27 mouse cellular contexts compared by ENCODE assay signal in the genomic region with DNA sequence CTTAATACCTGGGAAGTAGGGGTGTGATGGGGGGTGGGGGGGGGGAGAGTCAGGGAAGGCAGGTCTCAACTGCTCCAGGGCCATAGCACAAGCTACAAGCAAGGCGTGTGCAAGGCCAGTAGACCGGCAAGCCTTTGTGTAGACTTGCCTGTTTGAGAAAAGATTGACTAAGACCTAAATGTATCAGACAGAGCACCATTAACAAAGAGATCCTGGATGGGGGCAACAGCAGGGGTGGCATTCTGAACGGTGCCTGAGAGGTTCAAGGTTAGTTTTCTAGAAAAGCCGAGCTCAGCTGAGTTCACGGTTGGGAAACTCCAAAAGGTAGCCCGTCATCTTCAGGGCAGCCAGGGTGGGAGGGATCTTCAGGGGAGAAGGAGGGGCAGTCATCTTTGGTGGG. TPM values are rescaled to one million over a fixed set of nuclear protein-coding genes. Genes with fewer than 3 reads are reported as not detected.
"Had no signal": no experiment of that assay in that cellular context is flagged by ENCODE, and none has a peak within 500 bp of the region (broad histone marks: within the 10 kb centered on the region; RNA-seq: fewer than 3 reads in every experiment).

No protein-coding gene starts in this region.

- H3K36me3 ChIP-seq: embryonic facial prominence, embryonic 10.5 days; embryonic facial prominence, embryonic 12.5 days; embryonic facial prominence, embryonic 13.5 days; embryonic facial prominence, embryonic 15.5 days; forebrain, embryonic 10.5 days; forebrain, embryonic 12.5 days; forebrain, embryonic 15.5 days; heart, embryonic 10.5 days had no signal

- H3K27me3 ChIP-seq: embryonic facial prominence, embryonic 12.5 days; embryonic facial prominence, embryonic 13.5 days; embryonic facial prominence, embryonic 15.5 days; forebrain, embryonic 12.5 days; forebrain, embryonic 13.5 days; forebrain, embryonic 15.5 days had no signal

- H3K4me1 ChIP-seq: embryonic facial prominence, embryonic 10.5 days; embryonic facial prominence, embryonic 12.5 days; embryonic facial prominence, embryonic 13.5 days; embryonic facial prominence, embryonic 15.5 days; forebrain, embryonic 12.5 days; forebrain, embryonic 13.5 days; forebrain, embryonic 15.5 days; heart, embryonic 10.5 days had no signal

- ATAC-seq: forebrain, embryonic 13.5 days; forebrain, embryonic 14.5 days; forebrain, embryonic 15.5 days; forebrain, embryonic 16.5 days; forebrain, postnatal 0 days had no signal

- H3K27ac ChIP-seq: embryonic facial prominence, embryonic 10.5 days; embryonic facial prominence, embryonic 12.5 days; embryonic facial prominence, embryonic 13.5 days; embryonic facial prominence, embryonic 15.5 days; forebrain, embryonic 10.5 days; forebrain, embryonic 12.5 days; forebrain, embryonic 13.5 days; forebrain, embryonic 15.5 days; gastrocnemius, adult 2 months; heart, adult 2 months; heart, embryonic 10.5 days had no signal

- H3K4me2 ChIP-seq: embryonic facial prominence, embryonic 12.5 days; embryonic facial prominence, embryonic 13.5 days; embryonic facial prominence, embryonic 15.5 days; forebrain, embryonic 12.5 days; forebrain, embryonic 13.5 days; forebrain, embryonic 15.5 days; heart, embryonic 11.5 days had no signal

- DNase-seq: cerebellum, adult 9-11 months; cerebellum, postnatal 14 days; cerebellum, postnatal 25 days; cerebellum, postnatal 36 days; embryo, embryonic 11 days; forebrain, postnatal 0 days; gastrocnemius, adult 2 months; gastrocnemius, postnatal 10 days; gastrocnemius, postnatal 25 days; gastrocnemius, postnatal 36 days; heart, adult 18-20 months; heart, adult 2 months had no signal

- H3K4me3 ChIP-seq: embryonic facial prominence, embryonic 10.5 days; embryonic facial prominence, embryonic 12.5 days; embryonic facial prominence, embryonic 13.5 days; embryonic facial prominence, embryonic 15.5 days; erythroblast, embryonic 14.5 days; forebrain, embryonic 10.5 days; forebrain, embryonic 12.5 days; forebrain, embryonic 13.5 days; forebrain, embryonic 15.5 days; gastrocnemius, adult 2 months; heart, adult 2 months; heart, embryonic 10.5 days had no signal

- H3K9me3 ChIP-seq: embryonic facial prominence, embryonic 10.5 days; embryonic facial prominence, embryonic 12.5 days; embryonic facial prominence, embryonic 13.5 days; embryonic facial prominence, embryonic 15.5 days; forebrain, embryonic 10.5 days; forebrain, embryonic 12.5 days; forebrain, embryonic 13.5 days; forebrain, embryonic 15.5 days; heart, embryonic 10.5 days had no signal

- H3K9ac ChIP-seq: embryonic facial prominence, embryonic 12.5 days; embryonic facial prominence, embryonic 13.5 days; embryonic facial prominence, embryonic 15.5 days; forebrain, embryonic 12.5 days; forebrain, embryonic 13.5 days; forebrain, embryonic 15.5 days; forebrain, postnatal 0 days had no signal

RNA-seq across cellular contexts. Expression of a gene that starts 24.5 kb away (rescaled TPM):
- total RNA-seq: common myeloid progenitor, adult 5-6 weeks; granulocyte monocyte progenitor cell, adult 5-6 weeks had no signal
- polyA plus RNA-seq: erythroblast, embryonic 14.5 days had no signal

RNA-seq across cellular contexts. Expression of a gene that starts 48.8 kb away (rescaled TPM):
- total RNA-seq: common myeloid progenitor, adult 5-6 weeks; granulocyte monocyte progenitor cell, adult 5-6 weeks had no signal
- polyA plus RNA-seq: erythroblast, embryonic 14.5 days had no signal
